Mouse (Mus musculus) lung, postnatal 0 days (tissue): ENCODE results near the gene Cstad.

Experiments used
- CTCF ChIP-seq: IDR thresholded peaks from 2 replicates; pipeline ENCODE4 v1.5.1; 2016; ENCODE audit warnings: antibody characterized with exemption, mild to moderate bottlenecking
- EP300 ChIP-seq: IDR thresholded peaks from 2 replicates; pipeline ENCODE4 v1.6.1; 2016; ENCODE audit warnings: antibody characterized with exemption, mild to moderate bottlenecking, control low read depth

DNA sequence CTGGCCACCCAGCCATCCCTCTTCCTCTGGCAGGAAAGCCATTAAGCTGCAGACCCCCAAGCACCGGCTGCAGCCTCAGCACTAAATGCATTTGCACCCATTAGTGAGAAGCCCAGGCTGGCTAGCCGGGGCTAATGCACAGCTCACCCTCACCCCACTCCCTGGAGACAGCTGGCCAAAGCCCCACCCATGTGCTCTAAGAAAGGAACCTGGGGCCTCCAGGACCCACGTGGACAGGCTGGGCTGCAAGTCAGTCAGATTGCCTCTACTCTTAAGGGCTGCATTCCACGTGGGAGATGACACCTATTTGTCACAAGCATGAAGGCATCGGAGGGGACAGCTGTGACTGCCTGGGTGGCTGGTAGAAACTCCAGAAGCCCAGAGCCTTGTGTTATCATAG, 48.0 kb downstream of the Cstad start:
- no peak for TF ChIP-seq CTCF
- TF ChIP-seq EP300 = no peak
